Mouse (Mus musculus) cerebellum, postnatal 10 days (tissue): ENCODE measurements at regions not wholly inside any gene's neighbourhood (a gene's known extent, or its start where the extent isn't known, plus 50 kb on each side); places are given as distances from the start of the nearest gene placed in this dataset.

Source experiments
- DNase-seq, 2 experiments: peaks; one replicate each; pipeline ENCODE4 v3.0.0; 2021; ENCODE audit warnings: mixed read lengths in 2 of 2

DNA sequence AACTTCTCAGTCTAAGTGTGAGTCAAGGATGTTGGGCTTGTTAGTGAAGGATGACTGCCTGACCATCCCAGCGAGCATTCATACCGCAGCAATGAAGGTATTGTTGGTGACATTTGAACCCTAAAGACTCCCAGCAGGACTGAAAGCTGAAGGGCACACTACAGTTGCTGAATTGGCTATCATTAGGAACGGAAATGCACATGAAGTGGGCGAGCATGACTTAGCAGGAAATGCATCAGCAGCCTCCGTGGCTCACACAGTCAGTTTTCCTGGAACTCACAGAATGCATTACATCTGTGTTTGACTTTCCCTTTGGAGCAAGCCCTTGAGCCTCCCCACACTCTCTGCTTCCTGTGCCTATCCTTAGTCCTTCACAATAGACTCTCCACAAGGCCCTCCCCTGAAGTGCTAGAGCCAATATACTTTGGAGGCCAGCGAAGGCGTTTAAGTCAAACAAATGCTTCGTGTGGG is 63.9 kb downstream of the Tmco5 start:
- DNase-seq: no peak

DNA sequence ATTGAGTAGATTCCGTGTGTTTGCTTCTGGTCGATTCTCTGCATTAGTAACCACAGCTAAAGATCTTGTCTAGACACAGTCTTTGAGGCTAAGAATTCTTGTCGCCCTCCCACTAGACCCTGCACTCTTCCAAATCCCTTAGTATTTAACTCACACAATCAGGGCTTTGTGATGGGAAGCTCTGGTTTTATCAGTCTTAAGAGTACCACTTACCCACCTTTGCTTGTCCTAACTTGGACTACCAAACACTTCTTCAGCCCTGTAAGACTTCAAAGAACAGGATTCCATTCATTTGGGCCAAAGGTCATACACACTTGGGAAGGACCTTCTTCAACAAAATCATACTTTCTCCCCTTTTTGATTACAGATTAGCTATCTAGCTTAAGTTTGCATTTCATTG is 70.0 kb downstream of the Tmco5 start:
- no peak for DNase-seq

DNA sequence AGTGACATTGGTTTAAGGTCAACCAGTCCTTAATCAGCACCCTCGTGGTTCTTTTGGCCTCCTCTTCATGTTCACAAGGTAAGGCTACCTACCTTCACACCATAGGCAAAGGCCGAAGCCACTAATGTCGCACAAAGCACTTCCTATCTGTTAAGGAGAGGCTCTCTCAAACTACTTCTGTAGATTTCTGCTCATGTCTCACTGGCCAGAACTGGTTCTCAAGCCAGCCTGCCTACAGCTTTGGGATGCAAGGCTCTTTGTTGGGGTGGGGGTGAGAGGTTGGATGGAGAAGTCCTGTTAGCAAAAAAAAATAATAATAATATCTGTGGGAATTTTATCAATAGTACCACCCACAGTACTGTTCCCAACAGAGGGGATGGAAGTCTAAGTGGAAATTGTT is 71.2 kb downstream of the Tmco5 start:
- no peak for DNase-seq

DNA sequence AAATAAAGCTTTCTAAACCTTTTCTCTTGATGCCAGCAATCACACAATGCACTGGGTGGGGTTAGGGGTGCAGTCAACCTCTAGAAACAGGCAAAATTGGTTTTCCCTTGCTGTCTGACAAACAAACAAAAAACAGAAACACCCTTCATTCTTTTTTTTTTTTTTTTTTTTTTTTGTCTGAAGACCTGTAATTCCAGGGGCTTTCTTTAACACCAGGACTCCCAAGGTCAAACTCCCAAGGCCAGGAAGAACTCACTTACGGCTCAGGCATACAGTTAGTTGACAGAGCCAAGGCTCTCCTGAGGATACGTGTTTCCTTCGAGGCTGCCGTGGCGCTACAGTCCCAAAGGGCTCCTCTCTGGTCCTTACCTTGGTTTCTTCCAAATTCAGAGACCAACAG is 71.7 kb downstream of the Tmco5 start:
- no peak for DNase-seq

DNA sequence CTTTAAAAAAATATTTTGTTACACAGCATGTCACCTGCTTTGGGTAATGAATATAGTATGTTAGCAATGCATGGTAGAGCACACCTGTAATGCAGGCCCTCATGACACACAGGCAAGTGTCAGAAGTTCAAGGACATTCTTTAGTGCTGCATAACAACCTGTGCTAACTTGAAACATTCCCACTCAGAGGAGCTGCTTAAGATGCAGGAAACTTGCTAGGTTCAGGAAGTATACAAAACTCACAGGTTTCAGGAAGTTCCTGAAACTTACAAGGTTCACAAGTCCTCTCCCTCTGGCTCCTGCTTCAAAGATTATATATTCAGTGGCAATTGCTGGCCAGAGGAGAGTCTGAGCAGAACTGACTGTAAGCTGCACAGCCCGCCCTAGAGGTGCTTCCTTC is 73.0 kb downstream of the Tmco5 start:
- DNase-seq: no peak

DNA sequence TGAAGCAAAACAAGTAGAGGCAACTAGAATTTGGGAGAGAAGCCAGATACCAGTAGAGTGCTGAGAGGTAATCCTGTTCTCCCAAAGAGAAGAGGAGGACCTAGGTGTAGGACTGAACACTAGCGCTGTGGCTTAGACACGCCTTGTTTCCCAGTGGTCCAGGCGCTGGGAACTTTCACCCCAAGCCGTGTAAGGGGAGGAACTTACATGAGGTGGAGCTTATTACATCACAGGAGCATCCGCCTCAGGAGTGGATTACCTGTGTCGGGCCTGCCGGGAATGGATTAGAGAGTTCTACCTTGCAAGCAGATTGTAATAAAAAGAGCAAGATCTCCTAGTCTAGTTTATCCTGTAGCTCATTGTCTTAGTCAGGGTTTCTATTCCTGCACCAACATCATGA is 75.8 kb downstream of the Tmco5 start:
- DNase-seq: no peak

DNA sequence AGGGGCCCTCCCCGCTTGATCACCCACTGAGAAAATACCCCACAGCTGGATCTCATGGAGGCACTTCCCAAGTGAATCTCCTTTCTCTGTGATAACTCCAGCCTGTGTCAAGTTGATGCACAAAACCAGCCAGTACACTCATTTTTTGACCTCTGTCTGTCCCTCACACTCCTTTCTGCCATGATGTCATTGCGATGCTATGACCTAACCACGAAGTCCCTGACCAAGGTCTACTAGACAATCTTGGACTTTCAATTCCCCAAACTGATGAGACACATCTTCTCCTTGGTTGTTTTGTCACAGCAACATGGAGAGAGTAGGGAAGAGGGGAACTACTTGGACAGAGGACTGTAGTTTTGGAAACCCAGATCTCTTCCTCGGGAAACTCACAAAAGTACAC is 76.4 kb downstream of the Tmco5 start:
- DNase-seq: no peak

DNA sequence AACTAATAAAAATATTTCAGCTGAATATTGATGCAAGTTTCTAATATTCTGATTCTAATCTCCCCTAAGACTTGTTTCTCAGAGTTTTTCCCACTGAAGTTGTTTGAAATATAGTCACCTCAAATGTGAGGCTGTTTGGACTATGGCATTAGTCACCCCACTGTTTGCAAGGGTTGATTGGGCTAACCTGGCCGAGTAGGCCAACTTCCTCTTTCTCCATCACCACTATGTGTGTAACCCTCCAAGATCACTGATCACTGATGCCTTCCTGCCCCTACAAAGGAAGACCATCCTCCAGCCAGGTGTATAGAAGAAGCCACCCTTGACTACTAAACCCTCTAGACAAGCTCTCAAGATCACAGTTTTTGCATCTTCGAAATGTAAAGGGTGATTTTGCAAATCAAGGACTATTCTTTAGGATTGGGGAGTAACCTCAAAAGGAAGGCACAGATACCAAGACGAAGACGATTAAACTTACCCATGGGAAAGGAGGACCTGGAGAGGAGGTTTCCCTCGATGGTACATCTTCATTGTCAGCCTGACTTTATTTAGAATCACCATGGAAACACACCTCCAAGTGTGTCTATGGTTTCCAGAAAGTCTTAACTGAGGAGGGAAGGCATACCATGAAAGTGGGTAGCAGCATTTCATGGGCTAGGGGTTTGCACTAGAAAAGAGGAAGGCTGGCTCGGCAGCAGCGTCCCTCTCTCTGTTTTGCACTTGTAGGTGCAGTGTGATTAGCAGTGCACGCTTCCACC is 84.8 kb downstream of the Tmco5 start:
- no peak for DNase-seq

DNA sequence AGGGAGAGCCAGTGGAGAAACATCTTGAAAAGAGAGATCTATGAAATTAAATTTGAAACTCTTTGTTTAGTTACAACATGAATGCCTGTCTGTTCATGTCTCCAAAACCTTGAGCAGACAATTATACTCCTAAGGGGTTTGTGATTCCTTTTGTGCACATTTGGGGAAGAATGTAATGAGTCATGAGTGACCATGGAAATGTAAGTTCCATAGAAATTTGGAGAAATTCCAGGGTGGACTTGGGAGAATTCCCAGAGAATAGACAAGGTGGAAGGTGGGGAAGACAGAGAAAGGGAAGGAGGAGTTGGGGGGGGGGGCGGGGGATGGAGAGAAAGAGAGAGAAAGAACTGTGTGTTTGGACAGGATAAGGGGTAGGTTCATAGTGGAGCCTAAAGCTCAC is 87.8 kb downstream of the Tmco5 start:
- no peak for DNase-seq

DNA sequence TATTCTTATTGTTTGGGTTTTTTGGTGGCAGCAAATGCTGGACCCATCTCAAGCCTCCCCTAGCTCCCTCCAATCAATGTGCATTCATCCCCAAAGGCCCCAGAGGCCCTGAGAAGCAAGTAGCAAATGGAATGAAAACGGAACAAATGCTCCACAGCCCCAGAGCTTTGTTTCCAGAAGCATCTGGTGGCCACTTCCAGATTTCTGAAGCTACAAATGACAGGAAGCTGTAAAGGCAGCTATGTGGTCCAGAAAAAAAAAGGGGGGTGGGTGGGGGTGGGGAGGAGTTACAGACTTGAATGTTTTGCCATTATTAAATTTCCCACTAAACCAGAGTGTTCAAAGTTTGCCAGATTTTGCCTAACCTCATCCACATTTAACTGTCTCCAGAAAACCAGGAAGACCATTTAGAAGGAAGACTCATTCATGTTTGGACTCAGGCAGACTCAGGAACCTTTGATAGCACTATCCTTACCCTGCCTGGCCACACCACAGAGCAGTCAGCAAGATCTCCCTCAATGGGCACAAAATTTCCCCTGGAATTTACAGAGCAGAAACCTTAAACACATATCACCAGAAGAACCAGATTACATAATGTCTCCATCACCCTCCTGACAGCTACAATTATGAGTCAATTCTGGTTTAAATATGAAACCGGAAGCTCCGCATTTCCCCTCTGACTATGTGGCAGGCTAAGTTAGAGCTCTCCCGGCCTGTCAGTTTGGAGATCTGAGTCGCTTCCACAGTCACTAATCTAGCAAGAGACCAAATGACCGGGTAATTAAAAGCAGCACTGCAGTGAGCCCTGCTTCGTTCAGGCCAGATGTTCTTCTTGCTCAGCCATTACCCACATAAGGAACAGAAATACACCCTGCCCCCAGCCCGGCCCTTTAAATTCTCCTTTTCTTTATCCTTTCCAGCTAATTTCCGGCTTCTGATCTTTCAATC is 93.4 kb downstream of the Tmco5 start:
- no peak for DNase-seq

DNA sequence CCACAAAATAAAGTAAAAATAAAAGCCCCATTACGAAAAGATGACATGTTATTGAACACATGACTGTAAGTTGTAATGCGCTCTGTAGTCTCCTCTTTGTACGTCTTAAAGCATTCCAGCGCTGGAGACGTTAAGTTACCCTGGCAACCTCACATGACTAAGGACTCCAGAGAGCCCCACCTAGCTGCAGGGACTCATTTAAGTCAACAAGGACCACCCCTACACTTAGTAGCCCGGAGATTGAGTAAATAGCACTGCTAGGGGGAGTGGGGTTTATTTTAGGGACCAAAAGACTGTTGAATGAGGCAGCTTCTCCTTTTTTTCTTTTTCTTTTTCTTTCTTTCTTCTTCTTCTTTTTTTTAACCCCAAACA is 94.1 kb downstream of the Tmco5 start:
- no peak for DNase-seq

DNA sequence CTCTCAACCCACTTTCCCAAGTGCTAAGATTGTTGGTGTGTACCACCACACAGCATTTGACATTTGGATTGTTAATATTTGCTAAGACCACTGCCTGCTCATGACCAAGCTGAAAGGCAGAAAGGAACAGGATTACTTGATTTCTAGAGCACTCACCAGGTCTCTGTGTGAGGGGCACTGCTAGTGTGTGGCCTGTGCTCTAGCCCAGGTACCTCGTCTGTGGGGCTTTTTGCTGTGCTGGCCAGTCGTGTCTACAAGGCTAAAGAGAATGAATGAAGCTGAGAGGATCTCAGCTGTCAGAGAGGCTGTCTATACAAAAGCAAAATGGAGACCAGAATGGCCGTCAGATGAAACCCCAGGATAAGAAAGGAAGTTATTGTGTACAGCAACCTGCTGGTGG is 95.0 kb downstream of the Tmco5 start:
- no peak for DNase-seq

DNA sequence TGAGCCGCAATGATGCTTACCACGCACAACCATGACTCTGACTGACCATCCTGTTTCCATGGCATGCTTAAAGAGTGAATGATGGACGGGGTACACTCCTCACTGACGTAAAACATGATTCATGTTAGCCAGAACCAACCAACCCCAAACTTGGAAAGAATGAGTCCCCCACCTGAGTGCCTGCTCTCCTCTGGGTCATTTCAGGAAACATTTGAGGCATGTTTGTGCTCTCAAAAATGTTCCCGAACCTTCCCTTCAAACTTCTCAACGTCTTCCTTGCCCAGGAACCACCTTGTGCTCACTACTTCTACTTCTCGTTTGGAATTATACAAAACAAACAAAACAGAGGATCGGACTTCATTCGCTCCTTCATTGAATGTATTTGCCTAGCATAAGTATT is 95.7 kb downstream of the Tmco5 start:
- no peak for DNase-seq

DNA sequence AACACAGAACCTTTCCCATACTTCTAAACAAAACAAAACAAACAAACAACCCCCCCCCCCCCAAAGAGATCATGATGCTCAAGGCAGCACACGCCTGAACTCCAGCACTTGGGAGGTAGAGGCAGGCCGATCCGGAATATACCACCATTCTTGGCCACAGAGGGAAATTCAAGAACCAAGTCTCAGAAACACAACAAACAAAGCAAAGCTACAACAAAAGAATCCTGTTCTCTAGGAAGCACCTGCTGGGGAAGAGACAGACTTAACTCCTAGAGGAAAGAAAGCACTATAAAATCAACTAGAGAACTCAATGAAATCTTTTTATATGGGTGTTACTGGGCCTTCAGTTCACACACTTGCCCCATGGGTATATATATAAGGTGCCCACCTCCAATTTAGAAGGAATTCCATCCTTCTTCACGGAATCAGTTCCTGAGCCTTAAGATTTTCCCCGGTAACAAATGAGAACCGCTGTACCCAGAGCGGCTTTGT is 96.1 kb downstream of the Tmco5 start:
- DNase-seq: peak in 1 of 2 experiments; percentile 18

DNA sequence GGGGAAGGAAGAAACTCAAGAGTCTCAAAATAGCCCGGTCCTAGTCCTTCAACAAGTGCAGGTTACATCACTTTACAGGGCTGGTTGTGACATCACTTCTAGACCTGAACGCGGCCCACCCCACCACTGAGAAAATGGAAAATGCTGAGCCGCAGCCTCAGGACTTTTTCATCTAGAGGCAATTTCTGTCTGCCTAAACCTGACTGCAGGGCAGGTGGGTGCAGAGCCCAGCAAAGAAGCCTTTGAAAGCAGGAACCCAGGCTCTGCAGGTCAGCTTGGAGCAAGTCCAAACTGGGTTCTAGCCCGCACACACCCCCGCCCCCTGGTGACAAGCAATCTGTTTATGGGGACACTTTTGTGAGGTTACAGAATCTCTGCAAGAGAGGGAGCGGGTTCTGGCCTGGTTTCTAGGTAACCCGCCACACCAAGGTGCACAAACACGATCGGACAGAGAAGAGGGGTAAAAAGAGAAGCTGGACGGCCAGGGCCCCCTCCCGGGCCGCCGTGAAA is 96.7 kb downstream of the Tmco5 start:
- peak; percentile 92 for DNase-seq

DNA sequence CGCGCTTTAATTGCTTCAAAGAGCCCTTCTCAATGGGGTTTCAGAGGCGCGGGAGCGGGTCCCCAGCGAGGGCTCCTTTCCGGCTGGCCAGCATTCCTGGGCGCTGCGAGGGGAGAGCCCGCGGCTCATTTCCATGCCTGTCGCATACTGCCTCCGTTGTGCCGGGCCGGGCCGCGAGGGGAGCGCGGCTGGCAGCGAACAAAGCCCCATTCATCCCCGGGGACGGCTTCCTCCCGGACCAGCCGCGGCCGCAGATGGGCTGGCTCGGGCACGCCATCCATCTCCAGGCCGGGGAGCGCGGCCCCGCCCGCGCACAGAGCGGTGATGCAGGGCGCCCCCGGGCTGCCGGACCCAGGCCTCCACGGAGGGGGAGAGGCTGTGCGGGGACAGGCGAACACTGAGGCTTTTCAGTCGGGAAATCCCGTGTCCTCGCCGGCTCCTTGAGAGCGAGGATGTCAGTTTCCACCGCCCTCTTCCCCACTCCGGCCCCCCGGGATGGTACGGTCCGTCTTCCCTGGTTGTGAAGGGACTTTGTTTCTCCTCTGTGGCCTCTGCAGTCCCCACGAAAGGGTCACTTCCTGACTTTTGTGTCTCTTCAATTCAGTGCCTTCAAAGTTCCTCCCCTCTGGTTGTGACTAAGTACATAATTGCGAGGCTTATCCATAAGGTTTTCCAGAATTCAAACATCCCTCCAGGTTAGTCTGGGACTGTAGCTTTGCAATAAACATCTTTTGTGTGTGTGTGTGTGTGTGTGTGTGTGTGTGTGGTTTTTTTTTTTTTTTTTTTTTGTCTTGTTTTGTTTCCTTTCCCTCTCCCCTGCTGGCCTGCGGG is 97.3 kb downstream of the Tmco5 start:
- peak; percentile 88 to 93 for DNase-seq

DNA sequence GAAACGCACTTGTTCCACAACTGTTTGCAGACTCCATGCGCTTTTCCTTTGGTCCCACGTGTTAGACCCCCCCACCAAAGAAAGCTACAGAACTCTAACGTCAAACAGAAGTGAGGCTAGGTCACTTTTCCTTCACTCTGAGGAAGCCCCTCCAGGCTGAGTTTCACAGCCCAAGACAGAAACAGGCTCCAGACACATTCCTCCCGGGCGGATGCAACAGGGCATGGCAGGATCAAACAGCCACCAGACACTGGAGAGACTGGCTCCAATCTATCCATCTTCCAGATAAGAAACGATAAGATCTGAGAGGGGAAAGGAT is 97.9 kb downstream of the Tmco5 start:
- peak; percentile 33 to 39 for DNase-seq

DNA sequence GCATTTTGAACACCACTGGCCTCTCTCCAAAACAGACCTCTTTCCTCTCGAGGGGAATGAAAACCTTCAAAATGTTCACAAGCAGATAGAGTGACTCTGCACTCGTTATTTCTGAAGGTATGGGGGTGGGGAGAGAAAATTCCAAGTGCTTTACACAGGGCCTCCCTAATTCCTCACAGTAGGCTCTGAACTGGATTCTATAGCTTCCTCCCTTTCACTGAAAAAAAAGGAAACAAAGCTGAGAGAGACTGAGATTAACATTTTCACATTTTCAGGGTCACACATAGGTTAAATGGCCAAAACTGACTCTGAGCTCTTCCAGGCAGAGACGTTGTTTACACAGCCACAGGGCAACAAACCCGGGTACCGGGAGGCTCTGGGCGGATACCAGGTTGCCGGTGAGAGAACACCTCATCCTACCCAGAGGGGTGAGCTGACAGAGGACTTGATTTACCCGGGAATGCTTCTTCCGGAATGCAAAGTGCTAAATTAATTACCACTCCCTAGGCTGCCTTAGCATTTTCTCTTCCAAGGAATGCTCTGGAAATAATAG is 98.5 kb downstream of the Tmco5 start:
- peak in 1 of 2 experiments; percentile 37 for DNase-seq

DNA sequence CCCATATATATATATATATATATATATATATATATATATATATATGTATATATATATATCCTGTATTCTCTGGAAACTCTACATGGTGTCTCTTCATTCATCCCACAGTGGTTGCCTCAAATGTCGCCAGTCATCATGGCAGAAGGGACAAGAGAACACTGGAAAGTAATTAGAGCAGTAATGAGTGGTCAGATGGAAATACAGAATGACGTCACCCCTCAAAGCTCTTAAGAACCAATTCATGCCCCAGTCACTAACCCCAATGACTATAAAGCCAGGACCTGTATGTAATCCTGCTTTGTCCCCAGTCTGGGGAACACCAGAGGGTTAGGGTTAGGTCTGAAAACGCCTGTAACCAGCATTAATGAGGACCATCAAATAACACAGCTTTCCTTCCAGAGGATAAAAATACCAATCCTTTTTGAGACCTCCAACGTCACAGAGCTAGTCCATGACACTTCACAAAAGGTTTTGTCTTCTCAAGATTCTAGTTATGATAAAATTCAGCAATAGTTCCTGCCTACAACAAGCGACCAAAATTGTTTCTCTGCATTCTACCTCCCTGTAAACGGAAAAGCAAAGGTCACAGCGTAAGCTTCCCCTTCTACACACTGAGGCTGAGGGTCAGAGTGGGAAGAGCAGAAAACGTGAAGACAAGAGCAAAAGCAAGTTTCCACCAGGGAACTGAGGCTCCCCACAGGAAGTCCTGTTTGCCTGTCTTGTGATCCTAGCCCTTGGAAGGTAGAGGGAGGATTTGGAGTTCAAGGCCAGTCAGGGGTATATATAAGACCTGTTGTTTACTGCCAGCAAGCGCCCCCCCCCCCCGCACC is 99.5 kb downstream of the Tmco5 start:
- no peak for DNase-seq

DNA sequence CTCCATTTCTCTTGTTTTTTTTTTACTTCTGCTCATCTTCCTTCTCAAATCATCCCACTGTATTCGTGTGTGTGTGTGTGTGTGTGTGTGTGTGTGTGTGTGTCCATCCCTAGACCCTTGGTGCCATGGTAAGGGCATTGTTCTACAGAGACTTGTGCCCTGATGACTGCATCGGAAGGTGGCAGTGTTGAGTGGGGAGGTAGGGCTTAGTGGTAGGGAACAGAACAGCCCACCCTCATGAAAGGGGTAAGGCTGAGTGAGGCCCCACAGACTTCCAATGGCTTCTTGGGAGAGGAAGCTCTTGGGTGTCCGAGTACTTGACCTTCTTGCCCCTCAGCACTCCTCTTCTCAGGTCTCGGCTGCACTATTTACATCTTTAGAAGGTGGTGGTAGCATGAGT is 100.3 kb downstream of the Tmco5 start:
- no peak for DNase-seq

DNA sequence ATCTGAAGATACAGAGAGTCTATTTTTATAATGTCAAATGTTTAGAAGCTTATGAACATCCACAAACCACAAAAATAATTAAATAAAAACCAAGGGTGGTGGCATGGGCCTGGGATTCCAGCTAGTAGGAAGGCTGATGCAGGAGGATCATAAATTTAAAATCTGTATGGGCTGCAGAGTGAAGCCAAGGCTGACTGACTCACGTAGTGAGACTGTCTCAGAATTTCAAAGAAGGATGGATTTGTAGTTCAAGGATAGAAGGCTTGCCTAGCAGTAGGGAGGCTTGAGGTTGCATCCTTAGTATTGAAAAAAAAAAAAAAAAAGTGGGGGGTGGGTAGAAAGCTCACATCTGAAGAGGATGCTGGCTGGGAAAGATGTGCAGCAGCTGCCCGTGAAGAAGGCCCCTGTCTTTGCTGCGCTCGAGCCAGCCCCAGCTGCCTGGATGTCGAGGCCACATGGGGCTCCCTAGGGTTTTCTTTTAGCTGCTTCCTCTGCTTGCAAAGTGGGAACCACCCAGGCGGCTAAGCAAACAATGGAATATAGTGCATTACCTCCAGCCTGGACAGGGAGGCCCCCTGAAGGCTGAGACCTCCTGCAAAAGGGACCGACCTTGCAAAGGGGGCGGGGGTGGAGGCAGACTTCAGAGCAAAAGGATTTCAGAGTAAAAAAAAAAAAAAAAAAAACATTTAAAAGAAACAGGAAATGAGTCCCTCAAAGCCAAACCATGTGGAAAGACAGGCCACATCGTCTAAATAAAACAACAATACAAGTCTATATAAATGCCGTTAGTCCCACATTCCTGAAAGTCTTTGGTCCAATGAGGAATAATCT is 101.3 kb downstream of the Tmco5 start:
- peak in 1 of 2 experiments; percentile 38 for DNase-seq
